In genomic region chr15:80545430-80545829, GRCm38 (mm10) we compare ENCODE assay signal across 30 mouse cellular contexts. TPM values are rescaled to one million over a fixed set of nuclear protein-coding genes. Genes with fewer than 3 reads are reported as not detected.
"Had no signal": no experiment of that assay in that cellular context is flagged by ENCODE, and none has a peak within 500 bp of the region (broad histone marks: within the 10 kb centered on the region; RNA-seq: fewer than 3 reads in every experiment).

No protein-coding gene starts in this region.

- DNase-seq: forebrain, postnatal 0 days; gastrocnemius, adult 2 months; gastrocnemius, postnatal 10 days; gastrocnemius, postnatal 25 days; heart, adult 2 months; heart, postnatal 14 days; heart, postnatal 36 days; kidney, adult 11 months; kidney, adult 2 months; kidney, adult 9 months; kidney, postnatal 14 days; kidney, postnatal 36 days; liver had no signal

- H3K9ac ChIP-seq: forebrain, postnatal 0 days; heart, embryonic 13.5 days; heart, embryonic 15.5 days; hindbrain, embryonic 13.5 days; hindbrain, embryonic 15.5 days; kidney, embryonic 15.5 days; limb, embryonic 12.5 days; liver, embryonic 12.5 days had no signal

- H3K36me3 ChIP-seq: heart, embryonic 13.5 days; heart, embryonic 15.5 days; hindbrain, embryonic 10.5 days; hindbrain, embryonic 13.5 days; hindbrain, embryonic 15.5 days; kidney, embryonic 15.5 days; limb, embryonic 10.5 days; limb, embryonic 12.5 days; liver, embryonic 12.5 days had no signal

- H3K27ac ChIP-seq: gastrocnemius, adult 2 months; heart, adult 2 months; heart, embryonic 13.5 days; heart, embryonic 15.5 days; hindbrain, embryonic 10.5 days; hindbrain, embryonic 13.5 days; hindbrain, embryonic 15.5 days; hindbrain, postnatal 0 days; kidney, embryonic 15.5 days; kidney, postnatal 0 days; layer of hippocampus, adult 2 months; left cerebral cortex, adult 2 months; limb, embryonic 10.5 days; limb, embryonic 12.5 days; liver, embryonic 12.5 days had no signal

- H3K4me3 ChIP-seq: gastrocnemius, adult 2 months; heart, adult 2 months; heart, embryonic 13.5 days; heart, embryonic 15.5 days; hindbrain, embryonic 10.5 days; hindbrain, embryonic 13.5 days; hindbrain, embryonic 15.5 days; kidney, embryonic 15.5 days; layer of hippocampus, adult 2 months; left cerebral cortex, adult 2 months; limb, embryonic 10.5 days; limb, embryonic 12.5 days; liver, embryonic 12.5 days had no signal

- ATAC-seq: forebrain, postnatal 0 days; hindbrain, postnatal 0 days; intestine, embryonic 16.5 days; liver, embryonic 12.5 days had no signal

- H3K9me3 ChIP-seq: heart, embryonic 13.5 days; heart, embryonic 15.5 days; hindbrain, embryonic 10.5 days; hindbrain, embryonic 13.5 days; hindbrain, embryonic 15.5 days; kidney, embryonic 15.5 days; limb, embryonic 10.5 days; limb, embryonic 12.5 days; liver, embryonic 12.5 days had no signal

- H3K4me1 ChIP-seq: heart, embryonic 13.5 days; heart, embryonic 15.5 days; hindbrain, embryonic 10.5 days; hindbrain, embryonic 13.5 days; hindbrain, embryonic 15.5 days; kidney, embryonic 15.5 days; limb, embryonic 10.5 days; limb, embryonic 12.5 days had no signal

- H3K27me3 ChIP-seq: heart, embryonic 15.5 days; hindbrain, embryonic 13.5 days; hindbrain, embryonic 15.5 days; kidney, embryonic 15.5 days; limb, embryonic 12.5 days had no signal

- H3K4me2 ChIP-seq: heart, embryonic 13.5 days; heart, embryonic 15.5 days; hindbrain, embryonic 13.5 days; hindbrain, embryonic 15.5 days; kidney, embryonic 15.5 days; limb, embryonic 12.5 days; liver, embryonic 12.5 days had no signal

RNA-seq across cellular contexts. Expression of gene Enthd1, which starts 19.5 kb away (rescaled TPM):
- polyA plus RNA-seq: forebrain, postnatal 0 days; heart, adult 2 months; heart, embryonic 13.5 days; heart, embryonic 15.5 days; heart, postnatal 0 days; hindbrain, embryonic 10.5 days; hindbrain, embryonic 13.5 days; hindbrain, embryonic 15.5 days; hindbrain, postnatal 0 days; intestine, embryonic 14.5 days; intestine, embryonic 16.5 days; kidney, adult 2 months; kidney, embryonic 15.5 days; kidney, postnatal 0 days; large intestine, adult 2 months; limb, embryonic 10.5 days; limb, embryonic 12.5 days; liver, embryonic 12.5 days had no signal

RNA-seq across cellular contexts. Expression of gene Grap2, which starts 27.0 kb away (rescaled TPM):
- polyA plus RNA-seq: forebrain, postnatal 0 days had no signal
